Mouse (Mus musculus) frontal cortex, postnatal 36 days (tissue): ENCODE data around the gene BC037034.
"Not testable (repeated sequence)": the region's sequence is repeated elsewhere in the genome, so short reads cannot be mapped to it uniquely, and the experiment has no call there.

Experiments used
- DNase-seq, 2 experiments: peaks; one replicate each; pipeline ENCODE4 v3.0.0; 2022; ENCODE audit warnings: low spot score in 2 of 2

BC037034 gene

GRCm38 (mm10) chr5:138216632-138217031 is 47.2 kb downstream of the BC037034 start:
- DNase-seq, result not testable (repeated sequence)
